Mouse (Mus musculus) Patski (cell line): ENCODE measurements around the gene Sox5. TPM values are rescaled to one million over a fixed set of nuclear protein-coding genes. Genes with fewer than 3 reads are reported as not detected.

Source experiments
- ATAC-seq: fragments of 100-300 bp; one replicate; pipeline ENCODE4 v1.8.0; 2021
- CTCF ChIA-PET: fragments of 350-600 bp; sonication (Branson Sonifier 250); formaldehyde crosslinking; loops from one replicate; lab custom pipeline; 2022; ENCODE audit warnings: inconsistent platforms; lab: Charles Lee
- POLR2A ChIA-PET: fragments of 350-600 bp; sonication (Branson Sonifier 250); formaldehyde crosslinking; loops from one replicate; lab custom pipeline; 2022; ENCODE audit warnings: antibody characterized with exemption, inconsistent platforms; lab: Charles Lee
- DNase-seq: peaks from one replicate; pipeline ENCODE4 v3.0.0-alpha.2; 2011; ENCODE audit warnings: low read depth, low spot score
- H3K27me3 ChIP-seq: fragments of 371-371 bp; one replicate; pipeline ENCODE4 v1.5.1; 2021
- CTCF ChIP-seq: fragments of 100-300 bp; IDR thresholded peaks from one replicate; pipeline ENCODE4 v1.5.1; 2021
- in situ Hi-C: fragments of 300-500 bp; cut with MboI; formaldehyde crosslinking; loops from 3 replicates; pipeline ENCODE4 v1.11.1; 2018; ENCODE audit warnings: low pct_unique_long_range_greater_than_20kb, mixed read lengths
- polyA plus RNA-seq: library from polyadenylated mRNA; unstranded; gene quantifications from one replicate; pipeline ENCODE4 v1.2.3, GENCODE M21; 2021

Gene Sox5
- polyA plus RNA-seq, 1 experiment from 2014 or later = 0.26 TPM

DNA sequence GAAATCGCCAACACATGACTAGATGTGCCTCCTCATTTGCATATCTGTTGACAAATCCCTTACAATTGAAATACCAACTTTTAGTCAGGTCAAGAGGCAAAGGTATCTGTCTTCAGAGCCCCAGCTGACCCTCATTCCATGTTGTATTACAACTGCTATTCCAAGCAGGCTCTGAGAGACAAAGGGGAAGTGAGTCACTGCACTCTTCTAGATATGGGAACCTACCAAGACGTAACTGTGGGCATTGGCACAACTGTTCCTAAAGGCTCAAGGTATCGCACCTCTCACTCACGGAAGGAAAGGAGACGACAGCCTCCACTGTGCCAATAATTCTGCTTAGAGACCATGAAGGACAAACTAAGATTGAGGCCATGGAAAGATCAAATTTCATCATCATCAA lies 318.5 kb downstream of the Sox5 start:
- ATAC-seq = no peak
- H3K27me3 ChIP-seq = no peaks in the 10 kb centered on the region
- DNase-seq = no peak
- CTCF ChIA-PET = no interaction called here
- TF ChIP-seq CTCF = no peak
- in situ Hi-C loops = no loop called here
- POLR2A ChIA-PET = no interaction called here

GRCm38 (mm10) chr6:144459486-144459885 lies 322.3 kb downstream of the Sox5 start:
- H3K27me3 ChIP-seq = no peaks in the 10 kb centered on the region
- no peak for DNase-seq
- in situ Hi-C loops = no loop called here
- ChIA-PET POLR2A (no interaction called here), CTCF (no interaction called here)
- no peak for ATAC-seq
- no peak for TF ChIP-seq CTCF

- in situ Hi-C loops = no loop called here
- CTCF ChIA-PET = no interaction called here
- POLR2A ChIA-PET = no interaction called here
- TF ChIP-seq CTCF = no peak
- no peak for DNase-seq
- H3K27me3 ChIP-seq = peaks cover under 1% of the 10 kb centered on the region
- ATAC-seq = no peak
Observed at GRCm38 (mm10) chr6:144457500-144457899, 324.3 kb downstream of the Sox5 start.

- in situ Hi-C loops = no loop called here
- DNase-seq (no peak), ATAC-seq (no peak)
- H3K27me3 ChIP-seq = peaks cover 3% of the 10 kb centered on the region
- CTCF ChIA-PET = no interaction called here
- POLR2A ChIA-PET = no interaction called here
- no peak for TF ChIP-seq CTCF
Observed at GRCm38 (mm10) chr6:144454291-144455276, 327.2 kb downstream of the Sox5 start.

GRCm38 (mm10) chr6:144453605-144454004 lies 328.2 kb downstream of the Sox5 start:
- ChIA-PET CTCF (no interaction called here), POLR2A (no interaction called here)
- DNase-seq (no peak), ATAC-seq (no peak)
- peaks cover 3% of the 10 kb centered on the region for H3K27me3 ChIP-seq
- no peak for TF ChIP-seq CTCF
- in situ Hi-C loops = no loop called here

- ChIA-PET CTCF (no interaction called here), POLR2A (no interaction called here)
- in situ Hi-C loops = no loop called here
- peaks cover 3% of the 10 kb centered on the region for H3K27me3 ChIP-seq
- TF ChIP-seq CTCF = no peak
- no peak for ATAC-seq
- DNase-seq = no peak
Observed at GRCm38 (mm10) chr6:144453147-144453546, 328.6 kb downstream of the Sox5 start.

DNA sequence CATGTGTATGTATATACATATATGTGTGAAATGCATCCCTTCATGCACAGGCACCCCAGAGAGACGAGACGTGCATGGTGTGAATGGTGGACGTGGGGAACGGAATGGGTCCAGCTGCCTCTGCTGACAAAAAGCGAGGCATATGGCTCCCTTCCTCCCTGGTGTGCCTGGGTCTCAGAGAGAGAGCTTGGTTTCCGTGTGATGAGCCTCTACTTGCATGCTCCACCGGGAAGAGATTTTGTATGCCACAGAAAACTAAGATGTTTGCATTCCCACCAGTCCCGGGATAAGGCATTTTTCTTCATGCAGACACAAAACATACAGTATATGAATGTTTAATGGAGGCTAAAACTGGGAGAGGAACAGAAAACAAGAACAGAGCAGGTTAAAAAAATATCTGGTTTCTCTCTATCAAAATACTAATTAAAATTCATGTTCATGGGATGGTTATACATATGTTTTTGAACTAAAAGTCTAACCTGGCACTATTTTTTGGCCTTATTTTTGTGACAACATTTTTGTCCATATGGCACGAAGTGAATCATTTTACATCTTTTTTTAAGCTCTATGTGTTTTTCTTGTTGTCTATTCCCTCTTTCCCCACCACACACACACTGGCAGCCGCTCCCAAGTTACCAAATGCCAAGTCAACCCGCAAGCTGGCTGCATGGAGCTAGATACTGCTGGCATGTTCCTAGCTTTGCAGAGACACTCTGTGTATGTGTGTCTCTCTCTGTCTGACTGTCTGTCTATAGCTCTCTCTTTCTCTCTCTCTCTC lies 329.4 kb downstream of the Sox5 start:
- in situ Hi-C loops = no loop called here

DNA sequence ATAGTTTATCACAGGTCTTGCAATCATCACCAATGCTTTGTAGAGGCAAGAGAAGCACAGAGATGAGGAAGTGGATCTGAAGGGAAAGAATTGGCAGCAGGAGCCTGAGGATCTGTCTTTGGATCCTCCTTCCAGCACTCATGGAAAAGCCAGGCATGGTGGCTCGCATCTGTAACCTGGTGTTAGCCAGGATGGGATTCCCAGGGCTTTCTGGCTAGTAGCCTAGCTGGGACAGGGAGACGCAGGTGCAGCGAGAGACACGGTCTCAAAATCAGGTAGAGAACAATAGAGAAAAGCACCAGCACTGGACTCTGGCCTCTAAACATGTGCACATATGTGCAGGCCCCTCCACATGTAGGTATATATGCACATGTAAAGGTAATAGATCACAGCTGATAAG lies 330.1 kb downstream of the Sox5 start:
- ChIA-PET CTCF (no interaction called here), POLR2A (no interaction called here)
- DNase-seq (no peak), ATAC-seq (no peak)
- in situ Hi-C loops = no loop called here
- peaks cover 3% of the 10 kb centered on the region for H3K27me3 ChIP-seq
- no peak for TF ChIP-seq CTCF

More for the DNA sequence above, 329.4 kb downstream of the Sox5 start:
- ChIA-PET CTCF (no interaction called here), POLR2A (no interaction called here)
- H3K27me3 ChIP-seq = peaks cover 3% of the 10 kb centered on the region
- ATAC-seq (no peak), DNase-seq (no peak)
- no peak for TF ChIP-seq CTCF

DNA sequence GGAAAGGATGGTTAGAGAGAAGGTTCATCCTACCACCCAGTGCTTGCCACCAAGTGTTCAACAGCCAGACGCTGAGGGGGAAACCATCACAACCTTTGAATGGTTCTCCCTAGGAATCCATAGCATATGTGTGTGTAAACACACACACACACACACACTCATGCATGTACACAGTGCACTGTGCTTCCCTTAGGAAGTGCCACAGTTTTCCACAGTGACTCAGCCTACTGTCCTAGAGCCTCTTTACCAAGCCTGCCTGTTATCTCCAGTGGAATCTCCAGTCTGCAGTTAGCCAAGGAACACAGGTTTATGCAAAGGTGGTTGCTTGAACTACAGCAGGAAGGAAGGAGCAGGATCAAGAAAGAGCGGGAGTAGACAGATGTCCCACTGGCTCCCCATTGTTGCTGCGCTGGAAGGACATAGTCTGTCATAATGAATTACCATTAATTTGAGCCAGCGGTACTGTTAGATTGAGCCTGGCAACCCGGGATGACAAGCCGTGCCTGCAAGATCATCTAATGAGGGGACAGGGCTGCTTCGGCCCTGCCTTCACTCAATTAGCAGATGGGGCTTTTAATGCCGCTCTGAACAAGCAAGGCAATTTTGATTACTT lies 335.9 kb downstream of the Sox5 start:
- ATAC-seq = no peak
- ChIA-PET POLR2A (no interaction called here), CTCF (no interaction called here)
- in situ Hi-C loops = no loop called here
- no peaks in the 10 kb centered on the region for H3K27me3 ChIP-seq
- no peak for TF ChIP-seq CTCF
- no peak for DNase-seq

GRCm38 (mm10) chr6:144444367-144444766 lies 337.4 kb downstream of the Sox5 start:
- CTCF ChIA-PET = no interaction called here
- ATAC-seq = no peak
- POLR2A ChIA-PET = no interaction called here
- H3K27me3 ChIP-seq = no peaks in the 10 kb centered on the region
- no peak for TF ChIP-seq CTCF
- in situ Hi-C loops = no loop called here
- DNase-seq = no peak

DNA sequence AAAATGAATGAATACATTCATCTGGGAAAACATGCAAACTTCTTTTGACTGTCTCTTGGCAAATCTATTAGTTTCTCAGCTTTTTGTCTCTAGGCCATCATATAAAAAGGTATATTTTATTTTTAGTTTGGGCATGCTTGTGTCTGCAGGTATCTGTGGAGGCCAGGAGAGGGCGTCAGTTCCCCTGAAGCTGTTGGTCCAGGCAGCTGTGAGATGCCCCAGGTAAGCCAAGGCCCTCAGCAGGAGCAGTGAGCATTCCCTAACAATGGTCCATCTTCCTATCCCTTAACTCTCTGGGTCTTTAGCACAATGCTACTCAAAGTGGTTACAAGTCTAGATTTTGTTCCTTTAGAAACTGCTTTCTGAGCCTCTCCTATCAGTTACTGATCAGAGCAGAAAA lies 338.1 kb downstream of the Sox5 start:
- no peaks in the 10 kb centered on the region for H3K27me3 ChIP-seq
- ChIA-PET CTCF (no interaction called here), POLR2A (no interaction called here)
- DNase-seq (no peak), ATAC-seq (no peak)
- no peak for TF ChIP-seq CTCF
- in situ Hi-C loops = no loop called here
